Mouse (Mus musculus) CH12.LX (cell line): ENCODE measurements around the gene Kif1c. TPM values are rescaled to one million over a fixed set of nuclear protein-coding genes. Genes with fewer than 3 reads are reported as not detected.
A peak's percentile ranks its signal among the peaks of the same experiment; 100 is the strongest.

Experiments used
- DNase-seq: peaks from one replicate; pipeline ENCODE4 v3.0.0-alpha.2; 2013; ENCODE audit errors: extremely low read depth
- H3K27ac ChIP-seq: 2 replicates; pipeline ENCODE4 v1.5.1; 2012; ENCODE audit warnings: low read depth, mild to moderate bottlenecking, control low read depth, moderate library complexity; ENCODE audit not compliant: insufficient read depth
- H3K27me3 ChIP-seq: replicated peaks from 2 replicates; pipeline ENCODE3; 2012; ENCODE audit warnings: inconsistent platforms
- H3K36me3 ChIP-seq, 2 experiments: replicated peaks in 1 of 2; 2 replicates each; pipeline versions ENCODE3 to v1.6.1; 2012; ENCODE audit warnings: inconsistent platforms in 1 of 2, low read length in 1 of 2, mild to moderate bottlenecking in 1 of 2, mixed read lengths in 1 of 2, moderate library complexity in 1 of 2; ENCODE audit not compliant: control insufficient read depth in 1 of 2, insufficient read depth in 1 of 2
- H3K4me1 ChIP-seq, 2 experiments: 2 replicates each; pipeline ENCODE4 v1.6.1; 2012; ENCODE audit warnings: inconsistent platforms in 1 of 2, moderate library complexity in 1 of 2; ENCODE audit not compliant: insufficient read depth in 2 of 2, control insufficient read depth in 1 of 2
- H3K4me2 ChIP-seq: 2 replicates; pipeline ENCODE4 v1.6.1; 2012; ENCODE audit warnings: low read depth, mild to moderate bottlenecking, control low read depth; ENCODE audit not compliant: poor library complexity, insufficient read depth, severe bottlenecking
- H3K4me3 ChIP-seq, 3 experiments: fragments of 150-350 bp in 1 of 3; sonication (generic) in 1 of 3; replicated peaks in 1 of 3; 2 replicates each; pipeline versions ENCODE3 to v1.5.1; 2011 to 2012; ENCODE audit warnings: low read depth in 2 of 3, low read length in 2 of 3, mild to moderate bottlenecking in 2 of 3, moderate library complexity in 2 of 3, control low read depth in 1 of 3, improper control_type of control experiment in 1 of 3, inconsistent platforms in 1 of 3, mixed read lengths in 1 of 3; ENCODE audit not compliant: poor library complexity in 1 of 3
- H3K79me2 ChIP-seq: replicated peaks from 2 replicates; pipeline ENCODE4 v1.6.1; 2012; ENCODE audit warnings: mild to moderate bottlenecking, moderate library complexity; ENCODE audit not compliant: control insufficient read depth, poor library complexity, insufficient read depth, severe bottlenecking; ENCODE audit errors: extremely low read depth
- H3K9ac ChIP-seq: 2 replicates; pipeline ENCODE4 v1.6.1; 2012; ENCODE audit warnings: low read depth, mild to moderate bottlenecking, control low read depth, moderate library complexity; ENCODE audit not compliant: insufficient read depth
- H3K9me3 ChIP-seq: replicated peaks from 2 replicates; pipeline ENCODE3; 2012; ENCODE audit warnings: low read length, inconsistent platforms, mixed read lengths
- CHD1 ChIP-seq: IDR thresholded peaks from 2 replicates; pipeline ENCODE4 v1.6.1; 2012; ENCODE audit warnings: low read depth, low read length, improper control_type of control experiment, inconsistent platforms
- CHD2 ChIP-seq: IDR thresholded peaks from 2 replicates; pipeline ENCODE4 v1.6.1; 2011; ENCODE audit warnings: low read length, improper control_type of control experiment
- EP300 ChIP-seq: IDR thresholded peaks from 2 replicates; pipeline ENCODE4 v1.6.1; 2011; ENCODE audit warnings: low read length, improper control_type of control experiment
- IRF4 ChIP-seq: IDR thresholded peaks from 2 replicates; pipeline ENCODE4 v1.6.1; 2014; ENCODE audit warnings: low read depth, mild to moderate bottlenecking, inconsistent platforms, low read length, improper control_type of control experiment
- JUND ChIP-seq: conservative IDR thresholded peaks from 2 replicates; pipeline ENCODE4 v1.6.1; 2011; ENCODE audit warnings: low read depth, low read length, improper control_type of control experiment
- KAT2A ChIP-seq: IDR thresholded peaks from 2 replicates; pipeline ENCODE4 v1.6.1; 2012; ENCODE audit warnings: low read length, improper control_type of control experiment, inconsistent platforms; ENCODE audit not compliant: insufficient replicate concordance
- MAZ ChIP-seq: IDR thresholded peaks from 2 replicates; pipeline ENCODE4 v1.6.1; 2012; ENCODE audit warnings: low read depth, mild to moderate bottlenecking, inconsistent platforms, low read length, improper control_type of control experiment, moderate library complexity
- MXI1 ChIP-seq: IDR thresholded peaks from 2 replicates; pipeline ENCODE4 v1.6.1; 2011; ENCODE audit warnings: mild to moderate bottlenecking, low read depth, low read length, improper control_type of control experiment
- MYC ChIP-seq: IDR thresholded peaks from 2 replicates; pipeline ENCODE4 v1.6.1; 2011; ENCODE audit warnings: low read depth, mild to moderate bottlenecking, improper control_type of control experiment, low read length
- NELFE ChIP-seq: IDR thresholded peaks from 2 replicates; pipeline ENCODE4 v1.6.1; 2011; ENCODE audit warnings: low read depth, low read length, improper control_type of control experiment
- PAX5 ChIP-seq: IDR thresholded peaks from 2 replicates; pipeline ENCODE4 v1.6.1; 2012; ENCODE audit warnings: low read length, inconsistent platforms, mixed read lengths
- POLR2A ChIP-seq: IDR thresholded peaks from 2 replicates; pipeline ENCODE4 v1.6.1; 2011; ENCODE audit warnings: low read depth, mild to moderate bottlenecking, improper control_type of control experiment, low read length
- SIN3A ChIP-seq: IDR thresholded peaks from 2 replicates; pipeline ENCODE4 v1.6.1; 2012; ENCODE audit warnings: low read length, improper control_type of control experiment, inconsistent platforms
- SMC3 ChIP-seq: IDR thresholded peaks from 2 replicates; pipeline ENCODE4 v1.6.1; 2011; ENCODE audit warnings: low read depth, low read length, improper control_type of control experiment
- TCF12 ChIP-seq: IDR thresholded peaks from 2 replicates; pipeline ENCODE4 v1.6.1; 2014; ENCODE audit warnings: low read depth, mild to moderate bottlenecking, inconsistent platforms, low read length, improper control_type of control experiment
- UBTF ChIP-seq: IDR thresholded peaks from 2 replicates; pipeline ENCODE4 v1.6.1; 2012; ENCODE audit warnings: low read depth, mild to moderate bottlenecking, inconsistent platforms, low read length, improper control_type of control experiment, moderate library complexity
- ZC3H11A ChIP-seq: IDR thresholded peaks from 2 replicates; pipeline ENCODE4 v1.6.1; 2012; ENCODE audit warnings: low read depth, mild to moderate bottlenecking, inconsistent platforms, low read length, improper control_type of control experiment
- ZKSCAN1 ChIP-seq: IDR thresholded peaks from 2 replicates; pipeline ENCODE4 v1.6.1; 2012; ENCODE audit warnings: low read depth, inconsistent platforms, low read length, improper control_type of control experiment, borderline replicate concordance
- ZMIZ1 ChIP-seq: IDR thresholded peaks from 2 replicates; pipeline ENCODE4 v1.6.1; 2012; ENCODE audit warnings: low read depth, mild to moderate bottlenecking, inconsistent platforms, low read length, improper control_type of control experiment
- ZNF384 ChIP-seq: IDR thresholded peaks from 2 replicates; pipeline ENCODE4 v1.6.1; 2012; ENCODE audit warnings: low read depth, low read length, improper control_type of control experiment, inconsistent platforms
- dilution Hi-C: fragments of 300-500 bp; cut with MboI; formaldehyde crosslinking; loops from 2 replicates; pipeline ENCODE4 v1.14.3; 2020; ENCODE audit warnings: low sequenced_read_pairs; ENCODE audit not compliant: extremely low pct_unique_long_range_greater_than_20kb, extremely low pct_ligation_motif_present
- in situ Hi-C: fragments of 300-500 bp; cut with MboI; formaldehyde crosslinking; loops from 3 replicates; pipeline ENCODE4 v1.14.3; 2019; ENCODE audit warnings: low sequenced_read_pairs, low pct_ligation_motif_present, low pct_unique_long_range_greater_than_20kb, mixed read lengths
- polyA plus RNA-seq: library from polyadenylated mRNA; unstranded; fragments of >175 nt; gene quantifications from 2 replicates; pipeline ENCODE4 v1.2.1, GENCODE M21; 2012; ENCODE audit warnings: low read depth; ENCODE audit not compliant: insufficient read length
- total RNA-seq, 2 experiments: library from RNA; depleted of rRNA; stranded (reverse); fragments of 300-350 nt in 1 of 2; fragments of >200 nt in 1 of 2; gene quantifications; 2 replicates each; pipeline ENCODE4 v1.2.3; 2012 to 2014

Kif1c gene
- total and polyA plus RNA-seq, 3 experiments: 11.0 to 38.0 (median 31.7) TPM

- in situ Hi-C loops (no loop called here), dilution Hi-C loops (no loop called here)
- Histone ChIP-seq H3K9ac (peak overlapping the region; percentile 93), H3K79me2 (0 out of 2 replicates have a peak, but pooled peaks cover 5% of the 10 kb centered on the region), H3K9me3 (no peaks in the 10 kb centered on the region), H3K27me3 (peaks cover 3% of the 10 kb centered on the region), H3K4me3 (peak overlapping the region; percentile 61 to 80 (median 71)), H3K36me3 (peaks cover 29 to 43% of the 10 kb centered on the region in 2 experiments), H3K4me2 (peak overlapping the region; percentile 68), H3K4me1 (peaks cover 9 to 24% of the 10 kb centered on the region in 2 experiments), H3K27ac (no peak overlapping the region)
- no peak for TF ChIP-seq CHD2
- no peak for TF ChIP-seq ZNF384
- no peak for TF ChIP-seq ZMIZ1
- no peak for TF ChIP-seq JUND
- no peak for TF ChIP-seq ZKSCAN1
- no peak for TF ChIP-seq MAZ
- no peak for TF ChIP-seq PAX5
- TF ChIP-seq SIN3A: no peak
- DNase-seq: no peak
Measured at GRCm38 (mm10) chr11:70701221-70701955, 1.0 kb downstream of the Kif1c start.

DNA sequence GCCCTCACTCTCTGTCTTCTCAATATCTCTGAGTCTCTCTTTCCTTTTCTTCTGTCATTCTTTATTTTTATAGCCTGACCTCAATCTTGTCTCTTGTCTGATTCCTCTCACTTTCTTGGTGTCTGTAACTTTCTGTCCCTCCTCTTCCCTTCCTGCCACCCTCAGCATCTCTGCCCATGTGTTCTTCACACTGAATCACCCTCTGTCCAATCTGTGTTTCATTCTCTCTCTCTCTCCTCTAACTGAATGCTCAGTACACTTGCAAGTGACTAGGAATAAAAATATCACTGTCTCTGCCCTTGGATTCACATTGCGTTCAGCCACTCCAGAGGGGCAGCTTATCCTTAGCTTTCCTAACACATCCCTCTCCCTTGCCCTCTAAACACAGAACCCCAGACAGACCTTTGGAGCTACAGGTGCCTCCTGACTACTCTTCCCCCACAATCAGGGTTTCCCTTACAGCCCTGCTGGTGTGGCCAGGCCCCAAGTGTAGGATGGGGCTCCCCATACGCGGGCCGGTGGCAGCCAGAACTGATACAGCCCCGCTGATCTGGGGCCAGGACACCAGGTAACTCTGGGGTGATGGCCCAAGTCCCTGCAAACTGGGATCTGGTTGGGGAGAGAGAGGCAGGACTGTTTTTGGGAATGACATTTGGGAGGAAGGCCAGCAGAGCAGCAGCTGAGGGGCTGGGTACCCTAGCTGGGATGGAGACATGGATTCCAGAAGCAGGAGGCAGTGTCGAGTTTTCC lies 1.8 kb downstream of the Kif1c start:
- dilution Hi-C loops: no loop called here
- H3K4me3 ChIP-seq: no peak overlapping the region
- TF ChIP-seq KAT2A: no peak
- no peak for TF ChIP-seq IRF4
- TF ChIP-seq ZC3H11A: no peak
- no peak for TF ChIP-seq POLR2A
- no peak for TF ChIP-seq MYC
- no peak for TF ChIP-seq TCF12
- no peak for TF ChIP-seq ZNF384
- no peak for TF ChIP-seq EP300
- no peak for TF ChIP-seq MAZ
- TF ChIP-seq UBTF: no peak
- TF ChIP-seq SMC3: no peak
- TF ChIP-seq CHD1: no peak
- TF ChIP-seq MXI1: no peak
- TF ChIP-seq NELFE: no peak
- no peak overlapping the region for H3K4me2 ChIP-seq
- peaks cover 3% of the 10 kb centered on the region for H3K27me3 ChIP-seq
- no peak overlapping the region for H3K27ac ChIP-seq
- no peaks in the 10 kb centered on the region for H3K9me3 ChIP-seq
- H3K4me1 ChIP-seq: peaks cover 9 to 24% of the 10 kb centered on the region in 2 experiments
- peaks cover 35 to 50% of the 10 kb centered on the region in 2 experiments for H3K36me3 ChIP-seq
- H3K9ac ChIP-seq: no peak overlapping the region
- no peak for DNase-seq
- 0 out of 2 replicates have a peak, but pooled peaks cover 5% of the 10 kb centered on the region for H3K79me2 ChIP-seq
- in situ Hi-C loops: no loop called here
